Mouse (Mus musculus) embryonic facial prominence, embryonic 11.5 days (tissue): ENCODE measurements around the gene Zfp282. TPM values are rescaled to one million over a fixed set of nuclear protein-coding genes. Genes with fewer than 3 reads are reported as not detected.

ENCODE experiments used
- ATAC-seq: fragments of 200-750 bp; cut with Nextera tagmentation; replicated peaks from 2 replicates; pipeline ENCODE4 v1.8.0; 2017; ENCODE audit warnings: low read depth; ENCODE audit not compliant: insufficient number of reproducible peaks, low FRiP score, low TSS enrichment
- DNase-seq: peaks from one replicate; pipeline ENCODE4 v3.0.0-alpha.2; 2015; ENCODE audit warnings: low spot score
- H3K27ac ChIP-seq: fragments of 300-500 bp; sonication (generic); replicated peaks from 2 replicates; pipeline ENCODE4 v1.5.1; 2014; ENCODE audit warnings: mild to moderate bottlenecking, low read depth, low read length, control low read depth
- H3K27me3 ChIP-seq: fragments of 300-500 bp; sonication (generic); 2 replicates; pipeline ENCODE4 v1.6.1; 2014; ENCODE audit warnings: mild to moderate bottlenecking, low read length, moderate library complexity, mixed read lengths; ENCODE audit not compliant: control insufficient read depth, insufficient read depth
- H3K36me3 ChIP-seq: fragments of 300-500 bp; sonication (generic); replicated peaks from 2 replicates; pipeline ENCODE4 v1.6.1; 2014; ENCODE audit warnings: low read depth, mild to moderate bottlenecking, low read length, moderate library complexity, mixed read lengths; ENCODE audit not compliant: control insufficient read depth, insufficient read depth
- H3K4me1 ChIP-seq: fragments of 300-500 bp; sonication (generic); 2 replicates; pipeline ENCODE4 v1.6.1; 2014; ENCODE audit warnings: low read length, mixed read lengths; ENCODE audit not compliant: control insufficient read depth, insufficient read depth
- H3K4me2 ChIP-seq: fragments of 300-500 bp; sonication (generic); 2 replicates; pipeline ENCODE4 v1.6.1; 2014; ENCODE audit warnings: low read depth, mild to moderate bottlenecking, control low read depth, low read length, moderate library complexity
- H3K4me3 ChIP-seq: fragments of 300-500 bp; sonication (generic); 2 replicates; pipeline ENCODE4 v1.5.1; 2014; ENCODE audit warnings: low read depth, low read length, control low read depth
- H3K9ac ChIP-seq: fragments of 300-500 bp; sonication (generic); replicated peaks from 2 replicates; pipeline ENCODE4 v1.6.1; 2014; ENCODE audit warnings: mild to moderate bottlenecking, control low read depth, low read length
- H3K9me3 ChIP-seq: fragments of 300-500 bp; sonication (generic); replicated peaks from 2 replicates; pipeline ENCODE4 v1.6.1; 2016; ENCODE audit warnings: mild to moderate bottlenecking, low read length, inconsistent platforms, mixed read lengths; ENCODE audit not compliant: control insufficient read depth
- WGBS: fragments of 180-500 bp; shearing (Covaris S2); extraction: QIAGEN DNeasy Blood & Tissue Kit; methylation state at CpG from one replicate; pipeline ENCODE4 v1.1.7; 2014; 5-methylcytosine and 5-hydroxymethylcytosine counted together
- polyA plus RNA-seq: library from polyadenylated mRNA; unstranded; fragments of >200 nt; fragmentation: Nextera tagmentation; extraction: Ambion mirVana; gene quantifications from 2 replicates; pipeline ENCODE4 v1.2.1, GENCODE M21; 2014

The Zfp282 gene
- polyA plus RNA-seq, 1 experiment from 2014 or later = 12.2 TPM

- H3K4me3 ChIP-seq = no peak overlapping the region
Measured at GRCm38 (mm10) chr6:47954425-47954824, 77.4 kb downstream of the Zfp282 start.

DNA sequence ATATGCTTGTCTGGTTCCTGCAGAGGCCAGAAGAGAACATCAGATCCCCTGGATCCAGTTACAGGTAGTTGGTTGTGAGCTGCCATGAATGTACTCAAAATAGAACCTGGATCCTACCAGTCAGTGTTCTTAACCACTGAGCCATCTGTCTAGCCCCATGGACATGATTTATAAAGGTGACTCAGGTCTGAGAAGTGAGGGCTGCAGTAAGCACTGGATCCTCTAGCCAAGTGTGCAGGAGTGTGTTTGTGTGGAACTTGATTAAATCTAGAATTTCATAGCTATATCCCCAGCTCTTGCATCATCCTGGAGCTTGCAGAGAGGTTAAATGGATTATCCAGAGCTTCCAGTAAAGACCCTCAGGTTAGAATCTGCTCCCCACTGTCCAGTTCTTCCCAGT is 80.8 kb downstream of the Zfp282 start:
- no peak for ATAC-seq
- H3K36me3 ChIP-seq = no peaks in the 10 kb centered on the region; the same call in none of the 2 replicates

More at GRCm38 (mm10) chr6:47954425-47954824, 77.4 kb downstream of the Zfp282 start:
- no peak overlapping the region for H3K9ac ChIP-seq
- ATAC-seq (no peak), DNase-seq (no peak)
- no peaks in the 10 kb centered on the region for H3K4me1 ChIP-seq
- no peak overlapping the region for H3K4me2 ChIP-seq
- H3K27me3 ChIP-seq = no peaks in the 10 kb centered on the region
- H3K27ac ChIP-seq = no peak overlapping the region
- no peaks in the 10 kb centered on the region for H3K9me3 ChIP-seq
- WGBS = 93% methylated on average over 3 of the region's 3 CpGs
- no peaks in the 10 kb centered on the region; the same call in none of the 2 replicates for H3K36me3 ChIP-seq

More for the DNA sequence above, 80.8 kb downstream of the Zfp282 start:
- no peak overlapping the region for H3K4me2 ChIP-seq
- H3K9ac ChIP-seq = no peak overlapping the region
- H3K4me3 ChIP-seq = no peak overlapping the region
- H3K9me3 ChIP-seq = no peaks in the 10 kb centered on the region
- no peak for DNase-seq
- H3K27me3 ChIP-seq = no peaks in the 10 kb centered on the region
- H3K27ac ChIP-seq = no peak overlapping the region
- H3K4me1 ChIP-seq = no peaks in the 10 kb centered on the region

Other genes starting within 250 kb of the Zfp282 start
- 324 and 338 TPM in 2 replicates for gene Pdia4, start 63.8 kb upstream of the Zfp282 start, polyA plus RNA-seq
- 5.5 and 5.9 TPM in 2 replicates for gene Zfp786, start 46.3 kb upstream of the Zfp282 start, polyA plus RNA-seq
- 6.4 and 6.5 TPM in 2 replicates for gene Zfp398, start 41.5 kb upstream of the Zfp282 start, polyA plus RNA-seq
- 13.6 and 14.0 TPM in 2 replicates for gene Zfp212, start 43.3 kb downstream of the Zfp282 start, polyA plus RNA-seq
- gene Zfp956, start 76.2 kb downstream of the Zfp282 start, polyA plus RNA-seq = 7.2 and 8.0 TPM in 2 replicates
- 7.7 and 7.8 TPM in 2 replicates for gene Zfp777, start 171.7 kb downstream of the Zfp282 start, polyA plus RNA-seq
- gene Zfp746, start 209.4 kb downstream of the Zfp282 start, polyA plus RNA-seq = 21.3 and 25.6 TPM in 2 replicates